In genomic region chr16:42666601-42667000, GRCm38 (mm10) we compare ENCODE assay signal across 26 mouse cellular contexts.
A peak's percentile ranks its signal among the peaks of the same experiment; 100 is the strongest.
DNase-seq lines count a peak whose midpoint lies in the region; ATAC-seq lines count a peak whose summit lies in the region.
"Had no signal": no experiment of that assay in that cellular context is flagged by ENCODE, and none has a peak within 500 bp of the region (broad histone marks: within the 10 kb centered on the region; RNA-seq: fewer than 3 reads in every experiment).

No protein-coding gene starts in this region.

- WGBS in forebrain, embryonic 16.5 days: 27% methylated on average over 3 of the region's 3 CpGs
- 72% methylated on average over 3 of the region's 3 CpGs for WGBS in forebrain, embryonic 11.5 days
- 73% methylated on average over 3 of the region's 3 CpGs for WGBS in intestine, embryonic 16.5 days

- H3K27me3 ChIP-seq in forebrain, embryonic 16.5 days (replicated peaks; ENCODE audit: control insufficient read depth, insufficient read depth, low read length): no peaks in the 10 kb centered on the region
- no peaks in the 10 kb centered on the region for H3K27me3 ChIP-seq in forebrain, embryonic 11.5 days (ENCODE audit: control insufficient read depth, insufficient read depth, low read length)
- H3K27me3 ChIP-seq in intestine, embryonic 16.5 days (replicated peaks; ENCODE audit: control insufficient read depth, insufficient read depth, low read length): no peaks in the 10 kb centered on the region
- H3K27me3 ChIP-seq: heart, embryonic 15.5 days; hindbrain, embryonic 13.5 days; stomach, embryonic 15.5 days had no signal

- no peak overlapping the region for H3K4me2 ChIP-seq in forebrain, embryonic 16.5 days (ENCODE audit: low read length)
- no peak overlapping the region for H3K4me2 ChIP-seq in forebrain, embryonic 11.5 days (ENCODE audit: low read depth, low read length, severe bottlenecking)
- no peak overlapping the region for H3K4me2 ChIP-seq in intestine, embryonic 16.5 days (ENCODE audit: low read depth, low read length)
- H3K4me2 ChIP-seq: heart, embryonic 15.5 days; hindbrain, embryonic 13.5 days; stomach, embryonic 15.5 days had no signal

- no peak overlapping the region for H3K9ac ChIP-seq in forebrain, embryonic 16.5 days (replicated peaks; ENCODE audit: low read depth, low read length)
- no peak overlapping the region for H3K9ac ChIP-seq in forebrain, embryonic 11.5 days (ENCODE audit: low read length)
- H3K9ac ChIP-seq in intestine, embryonic 16.5 days (ENCODE audit: low read depth, low read length): no peak overlapping the region
- H3K9ac ChIP-seq: heart, embryonic 15.5 days; hindbrain, embryonic 13.5 days; liver, embryonic 14.5 days; stomach, embryonic 15.5 days had no signal

- H3K27ac ChIP-seq in forebrain, embryonic 16.5 days (ENCODE audit: low read length): no peak overlapping the region
- H3K27ac ChIP-seq in forebrain, embryonic 11.5 days (ENCODE audit: low read depth, low read length): no peak overlapping the region
- no peak overlapping the region for H3K27ac ChIP-seq in intestine, embryonic 16.5 days (ENCODE audit: low read length)
- H3K27ac ChIP-seq: heart, embryonic 15.5 days; hindbrain, embryonic 13.5 days; liver, embryonic 14.5 days; macrophage; stomach, embryonic 15.5 days had no signal

- no peaks in the 10 kb centered on the region for H3K9me3 ChIP-seq in forebrain, embryonic 16.5 days (ENCODE audit: control insufficient read depth, low read length)
- no peaks in the 10 kb centered on the region for H3K9me3 ChIP-seq in forebrain, embryonic 11.5 days (ENCODE audit: control insufficient read depth, low read length)
- H3K9me3 ChIP-seq in intestine, embryonic 16.5 days (ENCODE audit: control insufficient read depth, low read length): no peaks in the 10 kb centered on the region
- H3K9me3 ChIP-seq: heart, embryonic 15.5 days; hindbrain, embryonic 13.5 days; stomach, embryonic 15.5 days had no signal

- H3K4me3 ChIP-seq in forebrain, embryonic 16.5 days (replicated peaks; ENCODE audit: low read length): no peak overlapping the region
- H3K4me3 ChIP-seq in forebrain, embryonic 11.5 days (ENCODE audit: low read depth, low read length): no peak overlapping the region
- no peak overlapping the region for H3K4me3 ChIP-seq in intestine, embryonic 16.5 days (ENCODE audit: low read length)
- H3K4me3 ChIP-seq: heart, embryonic 15.5 days; hindbrain, embryonic 13.5 days; stomach, embryonic 15.5 days had no signal

- ATAC-seq in forebrain, embryonic 16.5 days: peak; percentile 75
- ATAC-seq in forebrain, embryonic 11.5 days (replicated peaks; ENCODE audit: low FRiP score): no peak
- no peak for ATAC-seq in intestine, embryonic 16.5 days
- ATAC-seq: CD4-positive, CD25-positive, alpha-beta regulatory T cell, adult 4 months; intestine, postnatal 0 days had no signal

- H3K36me3 ChIP-seq in forebrain, embryonic 16.5 days (ENCODE audit: control insufficient read depth, insufficient read depth): no peaks in the 10 kb centered on the region
- H3K36me3 ChIP-seq in forebrain, embryonic 11.5 days (ENCODE audit: control insufficient read depth, insufficient read depth, low read length): no peaks in the 10 kb centered on the region
- H3K36me3 ChIP-seq in intestine, embryonic 16.5 days (ENCODE audit: control insufficient read depth, insufficient read depth, low read length): no peaks in the 10 kb centered on the region
- H3K36me3 ChIP-seq: heart, embryonic 15.5 days; hindbrain, embryonic 13.5 days; stomach, embryonic 15.5 days had no signal

- DNase-seq in adrenal gland, adult 8-10 months: peak; percentile 30
- no peak for DNase-seq in adrenal gland, adult 18-20 months (ENCODE audit: low spot score in 2 of 2)
- no peak for DNase-seq in forebrain, embryonic 11.5 days (ENCODE audit: low spot score)
- peak; percentile 22 for DNase-seq in adrenal gland, postnatal 14 days
- peak; percentile 18 for DNase-seq in mesoderm, embryonic 11.5 days (ENCODE audit: low read depth, low spot score)
- DNase-seq: cerebellum, adult 11-12 months; cerebellum, adult 9-11 months; gastrocnemius, postnatal 10 days; heart, postnatal 36 days; kidney, adult 9 months; kidney, postnatal 10 days; layer of hippocampus, adult 9-11 months; liver; lung, adult 2 months; lung, postnatal 10 days; midbrain, embryonic 14.5 days; right cerebral cortex, postnatal 25 days had no signal

- H3K4me1 ChIP-seq in forebrain, embryonic 16.5 days (replicated peaks; ENCODE audit: control insufficient read depth, insufficient read depth, low read length): no peaks in the 10 kb centered on the region
- 0 out of 2 replicates have a peak, but pooled peaks cover 1% of the 10 kb centered on the region for H3K4me1 ChIP-seq in forebrain, embryonic 11.5 days (replicated peaks; ENCODE audit: control insufficient read depth, insufficient read depth, low read length)
- no peaks in the 10 kb centered on the region for H3K4me1 ChIP-seq in intestine, embryonic 16.5 days (ENCODE audit: control insufficient read depth, insufficient read depth, low read length)
- H3K4me1 ChIP-seq: heart, embryonic 15.5 days; hindbrain, embryonic 13.5 days; stomach, embryonic 15.5 days had no signal

Comparison
In these comparisons a context has a peak if more than half of its experiments do, and no peak if none do; other contexts are left out.
1. DNase-seq: peak in adrenal gland, adult 8-10 months (single experiment), adrenal gland, postnatal 14 days (single experiment) and mesoderm, embryonic 11.5 days (single experiment); none in adrenal gland, adult 18-20 months (0 of 2) and forebrain, embryonic 11.5 days (single experiment).